Mouse (Mus musculus) WW6 (cell line): ENCODE data around the gene Slc44a4.
A peak's percentile ranks its signal among the peaks of the same experiment; 100 is the strongest.

ENCODE experiments used
- DNase-seq: peaks from one replicate; pipeline ENCODE4 v3.0.0-alpha.2; 2013; ENCODE audit warnings: low read depth, low spot score

Slc44a4 gene

DNA sequence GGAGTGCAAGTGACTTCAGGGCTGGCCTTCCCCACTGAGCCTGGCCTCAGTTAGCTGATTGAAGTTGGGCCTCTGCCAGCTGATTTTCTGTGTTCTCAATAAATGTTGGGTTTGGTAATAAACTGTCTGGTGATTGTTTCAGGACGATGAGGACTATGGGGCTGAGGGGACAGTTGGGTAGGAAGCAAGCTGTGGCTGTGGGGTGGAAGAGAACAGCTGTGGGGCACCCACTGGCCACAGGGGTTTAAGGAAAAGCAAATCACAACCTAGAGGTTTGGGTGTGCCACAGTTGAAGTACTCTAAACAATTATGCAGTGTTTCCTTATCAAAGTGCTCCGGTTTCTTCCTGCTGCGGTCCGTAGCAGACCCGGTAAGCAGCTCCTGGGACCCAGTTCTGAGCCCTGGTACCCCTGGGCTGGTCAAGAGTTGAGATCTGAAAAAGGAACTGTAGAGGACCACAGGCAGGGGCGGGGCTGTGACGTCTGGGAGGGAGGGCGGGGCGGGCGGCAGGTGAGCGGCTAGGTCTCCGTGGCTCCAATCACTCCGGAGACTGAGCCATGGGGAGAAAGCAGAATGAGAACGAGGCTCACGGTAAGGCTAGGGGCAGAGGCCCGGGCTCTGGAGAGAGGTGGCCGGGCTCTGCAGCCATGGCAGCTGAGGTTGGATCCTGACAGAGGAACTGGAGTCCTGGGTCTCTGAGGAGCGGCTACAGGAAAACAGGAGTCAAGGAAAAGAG is at the start of gene Slc44a4:
Slc44a4 (plus strand) TSS at position 537 of the 736 bp plus-strand sequence.
- DNase-seq, result no peak

DNA sequence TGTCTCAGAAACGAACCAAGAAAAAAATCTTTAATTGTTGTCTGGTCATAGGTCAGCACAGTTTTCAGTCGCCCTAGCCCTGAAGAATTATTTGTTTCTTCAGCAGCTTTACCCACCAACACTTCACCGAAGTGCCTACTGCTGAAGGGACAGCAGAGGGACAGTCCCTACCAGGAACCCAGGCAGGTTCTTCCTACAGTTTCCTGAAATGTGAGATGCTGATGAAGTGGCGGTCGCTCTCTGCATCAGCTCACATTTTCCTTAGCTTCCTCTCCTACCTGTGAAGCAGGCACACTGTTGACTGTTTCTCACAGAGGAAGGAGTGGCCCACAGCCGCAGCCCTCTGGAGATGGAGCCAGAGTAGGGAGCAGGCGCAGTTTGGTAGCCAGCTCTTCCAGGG is 48.3 kb upstream of the Slc44a4 start:
- DNase-seq, result no peak

DNA sequence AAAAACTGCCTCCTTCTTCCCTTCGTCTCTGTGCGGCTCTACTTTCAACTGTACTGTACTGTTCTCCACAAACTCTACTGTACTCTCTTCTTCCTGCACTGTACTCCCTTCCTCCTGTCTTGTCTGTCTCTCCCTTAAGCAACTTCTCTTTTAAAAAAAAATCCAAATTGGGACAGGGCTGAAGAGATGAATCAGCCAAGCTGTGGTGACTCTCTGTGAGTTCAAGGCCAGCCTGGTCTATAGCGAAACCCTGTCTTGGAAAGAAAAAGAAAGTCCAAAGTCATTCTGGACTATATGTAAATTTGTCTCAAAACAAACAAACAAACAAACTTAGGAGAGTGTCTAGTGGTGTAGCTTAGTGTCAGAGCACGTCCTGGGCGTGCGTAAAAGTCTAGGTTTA is 39.9 kb upstream of the Slc44a4 start:
- DNase-seq, result no peak

GRCm38 (mm10) chr17:34879336-34879879 is 34.9 kb upstream of the Slc44a4 start, which contains the start of gene Zbtb12:
TSS of gene Zbtb12 (plus strand) at chr17:34879483.
- no peak for DNase-seq

DNA sequence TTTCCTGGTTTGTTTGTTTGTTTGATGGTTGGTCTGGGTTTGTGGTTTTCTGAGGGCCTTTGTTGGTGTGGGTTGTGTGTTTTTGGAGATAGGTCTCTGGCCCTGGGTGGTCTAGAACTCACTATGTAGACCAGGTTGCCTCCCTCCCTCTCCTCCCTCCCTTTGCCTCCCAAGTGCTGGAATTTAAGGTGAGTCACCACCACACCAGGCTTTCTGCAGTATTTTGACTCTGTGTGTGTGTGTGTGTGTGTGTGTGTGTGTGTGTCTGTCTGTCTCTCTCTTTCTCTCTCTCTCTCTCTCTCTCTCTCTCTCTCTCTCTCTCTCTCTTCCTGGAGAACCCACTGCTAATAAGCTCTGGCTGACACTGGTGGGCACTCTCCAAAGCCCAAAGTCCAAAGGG is 33.1 kb upstream of the Slc44a4 start:
- no peak for DNase-seq

GRCm38 (mm10) chr17:34881683-34882310 is 32.5 kb upstream of the Slc44a4 start, which contains the start of gene Gm20547:
TSS of gene Gm20547 (minus strand) at chr17:34882042.
- no peak for DNase-seq

DNA sequence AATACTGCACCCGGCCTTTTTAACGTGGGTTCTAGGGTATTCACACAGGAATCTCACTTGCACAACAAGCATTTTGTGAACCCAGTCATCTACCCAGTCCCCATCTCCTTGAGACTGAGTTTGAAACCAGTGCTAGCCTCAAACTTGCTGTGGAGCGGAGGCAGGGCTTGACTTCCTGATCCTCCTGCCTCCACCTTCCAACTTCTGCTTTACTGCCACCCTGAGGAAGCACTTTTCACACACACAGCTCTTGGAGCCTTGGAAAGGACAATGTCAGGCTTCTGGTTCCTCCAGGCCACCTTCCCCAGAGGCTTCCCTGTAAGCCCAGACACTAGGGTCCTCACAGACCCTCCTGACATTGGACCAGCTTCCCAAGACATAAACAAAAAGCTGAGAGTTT is 30.9 kb upstream of the Slc44a4 start:
- DNase-seq, result no peak

- no peak for DNase-seq
Observed at GRCm38 (mm10) chr17:34884704-34885103, 29.6 kb upstream of the Slc44a4 start.

DNA sequence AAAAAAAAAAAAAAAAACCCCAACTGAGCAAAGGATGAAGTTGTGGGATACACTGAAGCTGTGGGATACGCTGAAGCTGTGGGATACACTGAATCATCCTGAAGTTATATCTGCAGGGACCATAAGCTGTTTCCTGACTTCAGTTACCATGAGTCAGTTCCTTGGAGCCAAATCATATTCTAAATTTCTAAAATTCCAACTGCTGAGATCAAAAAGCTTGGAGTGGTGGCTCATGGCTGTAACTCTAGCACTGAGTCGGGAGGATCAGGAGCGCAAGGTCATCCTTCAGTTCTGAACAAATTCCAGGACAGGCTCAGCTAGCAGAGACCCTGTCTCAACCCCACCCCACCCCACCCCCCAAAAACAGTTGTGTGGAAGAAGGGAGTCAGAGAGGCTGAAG is 28.7 kb upstream of the Slc44a4 start:
- no peak for DNase-seq

- DNase-seq, result no peak
Observed at GRCm38 (mm10) chr17:34887942-34888341, 26.3 kb upstream of the Slc44a4 start.

DNA sequence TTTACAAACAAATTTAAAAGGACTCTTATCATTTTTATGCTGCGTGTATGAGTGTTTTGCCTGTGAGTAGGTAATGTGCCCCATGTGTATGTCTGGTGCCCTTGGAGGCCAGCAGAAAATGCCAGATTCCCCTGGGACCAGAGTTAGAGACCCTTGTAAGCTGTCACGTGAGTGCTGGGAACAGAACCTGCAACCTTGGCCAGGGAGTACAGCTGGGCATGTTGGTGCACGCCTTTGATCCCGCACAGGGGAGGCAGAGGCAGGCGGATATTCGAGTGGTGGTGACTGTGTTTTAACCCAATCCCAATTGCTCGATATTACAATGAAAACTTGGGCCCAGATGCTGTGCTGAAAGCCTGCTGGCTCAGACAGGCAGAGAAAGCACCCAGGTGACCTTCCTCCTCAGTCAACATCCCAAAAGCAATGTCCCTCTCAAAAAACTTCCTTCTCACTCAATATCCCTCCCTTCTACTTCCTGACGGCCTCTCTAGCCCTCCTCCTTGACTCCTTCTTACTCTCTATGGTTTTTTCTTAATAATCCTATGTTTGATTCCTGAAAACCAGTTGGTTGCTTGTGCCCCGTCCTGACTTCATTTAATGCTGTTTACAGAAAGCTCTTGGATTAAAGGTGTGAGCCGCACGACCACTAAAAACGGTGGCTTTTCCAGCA is 24.1 kb upstream of the Slc44a4 start:
- DNase-seq, result no peak

DNA sequence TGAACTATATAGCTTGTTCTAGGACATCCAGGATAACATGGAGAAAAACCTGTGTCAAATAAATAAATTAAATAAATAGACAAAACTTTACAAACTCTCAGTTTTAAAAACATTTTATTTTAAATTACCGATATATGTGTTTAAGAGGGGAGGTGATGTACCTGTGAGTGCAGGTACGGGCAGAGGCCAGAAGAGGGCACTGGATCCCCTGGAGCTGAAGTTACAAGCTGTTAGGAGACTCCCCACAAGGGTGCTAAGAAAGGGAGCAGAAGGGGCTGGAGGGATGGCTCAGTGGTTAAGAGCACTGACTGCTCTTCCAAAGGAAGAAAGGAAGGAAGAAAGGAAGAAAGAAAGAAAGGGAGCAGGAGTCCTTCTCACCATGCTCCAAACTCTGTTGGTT is 22.9 kb upstream of the Slc44a4 start:
- no peak for DNase-seq

GRCm38 (mm10) chr17:34893072-34893824 is 21.0 kb upstream of the Slc44a4 start:
- no peak for DNase-seq

DNA sequence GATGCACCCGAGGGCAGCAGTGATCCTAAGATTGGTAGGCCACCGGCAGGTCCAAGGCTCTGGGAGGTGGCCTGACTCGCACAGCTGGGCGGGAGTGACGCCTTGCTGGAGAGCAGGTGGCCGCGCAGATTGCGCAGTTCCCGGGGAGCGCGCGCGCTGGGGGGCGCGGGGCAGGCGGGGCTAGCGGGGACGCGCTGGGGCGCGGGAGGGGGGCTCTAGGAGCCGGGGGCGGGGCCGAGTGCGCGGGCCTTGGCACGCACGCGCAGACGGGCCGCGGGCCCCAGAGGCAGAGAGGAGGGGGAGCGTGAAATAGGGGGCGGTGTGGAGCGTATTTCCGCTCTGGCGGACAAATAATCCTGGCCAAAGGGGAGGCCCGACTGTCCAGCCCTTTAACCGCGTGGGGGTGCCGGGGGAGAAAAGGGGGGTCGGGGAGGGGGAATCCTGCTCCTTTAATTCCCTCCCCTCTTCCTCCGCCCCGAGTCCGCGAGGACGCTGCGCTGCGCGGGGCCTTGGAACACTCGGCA is 20.1 kb upstream of the Slc44a4 start:
- DNase-seq, result peak; percentile 79

DNA sequence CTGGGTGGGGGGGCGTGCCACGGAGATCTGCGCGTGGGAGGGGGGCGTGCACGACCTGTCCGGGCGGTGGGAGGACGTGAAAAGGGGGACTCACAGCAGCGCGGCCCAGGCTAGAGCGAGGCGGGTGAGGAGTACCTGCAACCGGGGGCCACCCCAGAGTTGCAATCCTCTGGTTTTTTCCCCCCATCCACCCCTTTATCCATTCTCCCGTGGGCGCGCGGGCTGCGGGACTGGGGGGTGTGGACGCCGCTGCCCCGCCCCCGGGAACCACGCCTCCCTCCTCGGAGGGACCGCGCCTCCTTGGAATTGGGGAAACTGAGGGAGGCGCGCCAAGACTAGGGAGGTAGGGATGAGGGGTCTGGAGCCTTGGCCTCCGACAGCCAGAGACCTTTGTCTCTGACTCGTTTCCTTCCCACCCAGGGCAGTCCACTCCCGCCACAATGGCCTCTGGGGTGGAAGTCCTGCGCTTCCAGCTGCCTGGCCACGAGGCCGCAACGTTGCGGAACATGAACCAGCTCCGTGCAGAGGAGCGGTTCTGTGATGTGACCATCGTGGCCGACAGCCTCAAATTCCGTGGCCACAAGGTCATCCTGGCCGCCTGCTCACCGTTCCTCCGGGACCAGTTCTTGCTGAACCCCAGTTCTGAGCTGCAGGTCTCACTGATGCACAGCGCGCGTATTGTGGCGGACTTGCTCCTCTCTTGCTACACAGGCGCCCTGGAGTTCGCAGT is 19.3 kb upstream of the Slc44a4 start:
- no peak for DNase-seq

DNA sequence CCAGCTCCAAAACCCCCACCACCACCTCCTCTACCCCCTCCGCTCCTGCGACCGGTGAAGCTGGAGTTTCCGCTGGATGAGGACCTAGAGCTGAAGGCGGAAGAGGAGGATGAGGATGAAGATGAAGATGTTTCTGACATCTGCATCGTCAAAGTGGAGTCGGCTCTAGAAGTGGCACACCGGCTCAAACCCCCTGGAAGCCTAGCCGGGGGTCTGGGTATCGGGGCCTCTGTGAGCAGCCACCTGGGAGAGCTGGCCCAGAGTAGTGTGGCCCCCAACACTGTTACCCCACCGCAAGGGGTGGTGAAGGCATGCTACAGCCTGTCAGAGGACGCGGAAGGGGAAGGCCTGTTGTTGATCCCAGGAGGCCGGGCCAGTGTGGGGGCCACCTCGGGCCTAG is 18.5 kb upstream of the Slc44a4 start:
- no peak for DNase-seq

DNA sequence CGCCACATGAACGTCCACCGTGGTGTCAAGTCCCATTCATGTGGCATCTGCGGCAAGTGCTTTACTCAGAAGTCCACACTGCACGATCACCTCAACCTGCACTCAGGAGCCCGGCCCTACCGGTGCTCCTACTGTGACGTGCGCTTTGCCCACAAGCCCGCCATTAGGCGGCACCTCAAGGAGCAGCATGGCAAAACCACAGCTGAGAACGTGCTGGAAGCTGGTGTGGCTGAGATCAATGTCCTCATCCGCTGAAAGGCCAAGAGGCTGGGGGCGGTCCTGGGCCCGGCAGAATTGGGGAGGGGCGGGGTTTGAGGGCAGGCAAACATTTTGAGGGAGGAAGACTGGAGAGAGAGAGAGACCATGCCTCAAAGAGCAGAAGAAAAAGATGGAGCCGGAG is 17.9 kb upstream of the Slc44a4 start:
- no peak for DNase-seq

DNA sequence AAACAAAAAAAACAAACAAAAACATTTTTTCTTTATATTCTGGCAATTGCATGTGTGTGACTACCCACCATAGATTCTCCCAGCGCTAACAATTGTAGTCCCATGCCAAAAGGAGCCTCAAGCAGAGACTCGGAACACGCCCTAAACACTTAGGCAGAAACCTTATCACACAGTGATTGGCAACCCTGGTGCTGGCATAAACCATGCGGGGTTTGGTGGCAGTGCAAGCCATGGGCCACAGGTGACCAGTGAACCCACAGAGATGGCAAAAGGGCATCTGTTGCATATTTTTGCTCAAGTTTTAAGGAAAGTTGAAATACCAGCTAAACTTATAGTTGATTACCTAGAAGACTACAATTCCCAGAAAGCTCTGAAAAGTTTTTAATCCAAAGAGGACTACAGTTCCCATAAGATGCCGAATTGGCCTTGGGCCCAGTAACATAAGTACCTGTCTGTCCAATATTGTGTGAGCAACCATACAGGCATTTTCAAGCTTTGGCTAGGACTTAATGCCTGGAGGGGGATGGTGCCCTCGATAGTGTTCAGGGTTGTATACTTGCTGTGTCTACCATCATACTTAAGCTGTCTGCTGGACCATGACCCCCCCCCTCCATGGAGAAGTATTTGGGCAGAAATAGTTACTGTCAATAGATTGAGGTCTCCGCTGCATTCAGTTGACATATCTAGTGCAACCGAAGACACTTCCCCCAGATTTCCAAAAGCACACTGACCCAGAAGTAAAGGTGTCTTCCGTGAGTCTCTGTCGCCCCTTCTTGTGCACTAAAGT is 16.7 kb upstream of the Slc44a4 start:
- no peak for DNase-seq

DNA sequence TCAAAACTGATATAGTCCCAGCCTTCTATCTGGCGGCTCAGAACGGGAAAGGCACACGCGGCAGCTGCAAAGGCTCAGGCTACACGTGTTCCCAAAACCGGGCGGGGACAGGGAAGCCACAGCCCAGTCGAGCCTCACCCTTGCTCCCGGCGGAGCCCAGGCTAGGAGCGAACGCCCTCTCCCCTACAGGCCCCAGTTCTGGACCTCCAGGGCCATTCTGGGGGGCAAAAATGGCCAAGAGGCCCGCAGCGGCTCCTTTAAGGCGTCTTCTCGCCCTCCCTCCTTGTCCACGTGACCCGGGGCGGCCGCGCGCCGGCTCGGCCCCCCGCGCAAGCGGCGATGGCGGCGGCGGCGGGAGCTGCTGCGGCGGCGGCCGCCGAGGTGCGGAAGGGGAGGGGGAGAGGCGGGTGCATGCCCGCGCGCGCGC is 16.1 kb upstream of the Slc44a4 start, which contains the start of the genes C2 and Ehmt2:
C2 (minus strand) TSS at position 106 of the 427 bp plus-strand sequence.
Ehmt2 (plus strand) TSS at position 310 of the 427 bp plus-strand sequence.
- DNase-seq, result no peak

- no peak for DNase-seq
Observed at GRCm38 (mm10) chr17:34898706-34899052, 15.6 kb upstream of the Slc44a4 start.
